Mouse (Mus musculus): ENCODE data around the gene Ydjc. TPM values are rescaled to one million over a fixed set of nuclear protein-coding genes. Genes with fewer than 3 reads are reported as not detected.
A peak's percentile ranks its signal among the peaks of the same experiment; 100 is the strongest.

Gene Ydjc
- total and polyA plus RNA-seq, 3 experiments: 54.3 to 70.9 (median 65.3) TPM

DNA sequence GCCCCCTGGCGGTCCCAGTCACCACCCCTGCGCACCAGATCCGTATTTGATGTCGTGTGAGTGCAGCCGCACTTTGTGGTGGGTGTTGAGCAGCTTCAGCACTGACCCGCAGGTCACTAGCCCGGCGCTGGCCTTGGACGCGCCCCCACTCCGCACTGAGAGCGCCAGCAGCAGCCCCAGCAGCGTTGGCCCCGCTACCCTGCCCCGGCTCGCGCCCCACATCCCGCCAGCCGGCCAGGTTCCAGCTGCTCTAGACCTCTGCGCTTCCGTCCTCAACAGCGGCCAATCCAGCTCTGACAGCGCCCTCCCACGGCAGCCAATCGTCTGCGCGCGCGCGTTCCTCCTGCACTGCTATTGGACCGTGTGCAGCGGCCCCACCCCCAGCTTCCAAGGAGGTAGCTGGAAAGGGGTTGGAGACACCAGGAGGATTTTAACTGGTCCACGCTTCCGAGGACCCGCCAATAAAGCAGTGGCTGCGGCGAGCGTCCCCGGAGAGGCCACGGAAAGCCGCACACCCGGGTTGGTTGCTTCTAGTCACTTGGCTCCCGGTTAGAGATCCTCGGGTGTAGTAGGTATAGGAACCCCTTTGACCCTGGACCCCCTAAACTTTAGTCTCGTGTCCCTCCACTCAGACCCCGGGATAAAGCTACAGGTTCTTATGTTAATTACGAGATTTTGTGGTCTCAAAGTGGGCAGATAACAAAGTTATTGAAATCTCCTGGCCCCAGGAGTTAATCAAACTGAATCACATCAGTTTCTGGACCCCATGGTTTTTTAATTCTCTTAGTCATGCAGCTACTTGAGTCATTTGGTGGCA is 12.1 kb upstream of the Ydjc start, which contains the start of gene Sdf2l1 (continued):
- peak in 1 of 2 experiments; percentile 50; a peak in 2 of 4 replicates for TF ChIP-seq CTCF (conservative IDR thresholded peaks at IDR 0.05 in 1 of 2, IDR thresholded peaks at IDR 0.05 in 1 of 2; ENCODE audit: low read depth in 2 of 2, low read length in 2 of 2)

GRCm38 (mm10) chr16:17132906-17133200 is 11.6 kb upstream of the Ydjc start:
- in situ Hi-C loops (cut with MboI; ENCODE audit: low pct_ligation_motif_present, low pct_unique_long_range_greater_than_20kb, low sequenced_read_pairs) (loop anchor here (5.0 kb wide), 2 partner anchors 69 to 149 kb away; partner anchors contain the start of gene Ube2l3), dilution Hi-C loops (cut with MboI; ENCODE audit: extremely low pct_ligation_motif_present, extremely low pct_unique_long_range_greater_than_20kb, low sequenced_read_pairs) (no loop called here)
- H3K4me2 ChIP-seq (ENCODE audit: insufficient read depth, low read depth, poor library complexity, severe bottlenecking): peak overlapping the region; percentile 82
- no peaks in the 10 kb centered on the region; the same call in 1 of the 2 replicates for H3K79me2 ChIP-seq (replicated peaks; ENCODE audit: control insufficient read depth, extremely low read depth, insufficient read depth, poor library complexity, severe bottlenecking)
- H3K27ac ChIP-seq (ENCODE audit: insufficient read depth, low read depth): no peak overlapping the region
- H3K9me3 ChIP-seq (replicated peaks; ENCODE audit: low read length): no peaks in the 10 kb centered on the region
- no peak for DNase-seq (ENCODE audit: extremely low read depth)
- H3K4me3 ChIP-seq (replicated peaks in 1 of 3; ENCODE audit: low read depth in 2 of 3, low read length in 2 of 3, poor library complexity in 1 of 3): peak overlapping the region; percentile 8 to 75 (median 53)
- H3K9ac ChIP-seq (ENCODE audit: insufficient read depth, low read depth): peak overlapping the region; percentile 61
- no peaks in the 10 kb centered on the region for H3K27me3 ChIP-seq (replicated peaks)
- TF ChIP-seq MEF2A (IDR thresholded peaks at IDR 0.05; ENCODE audit: borderline replicate concordance, low read depth, low read length): no peak
- TF ChIP-seq CHD1 (IDR thresholded peaks at IDR 0.05; ENCODE audit: low read depth, low read length): no peak
- peak; percentile 43; the same call in 1 of the 2 replicates for TF ChIP-seq NRF1 (IDR thresholded peaks at IDR 0.05; ENCODE audit: low read depth, low read length)
- TF ChIP-seq ZNF384 (IDR thresholded peaks at IDR 0.05; ENCODE audit: low read depth, low read length): no peak
- H3K4me1 ChIP-seq (ENCODE audit: control insufficient read depth in 1 of 2, insufficient read depth in 2 of 2): peaks cover 10 to 26% of the 10 kb centered on the region in 2 experiments
- peaks cover 0 to 14% of the 10 kb centered on the region in 2 experiments for H3K36me3 ChIP-seq (replicated peaks in 1 of 2; ENCODE audit: control insufficient read depth in 1 of 2, insufficient read depth in 1 of 2, low read length in 1 of 2)

- Histone ChIP-seq H3K9me3 (replicated peaks; ENCODE audit: low read length) (no peaks in the 10 kb centered on the region), H3K27ac (ENCODE audit: insufficient read depth, low read depth) (no peak overlapping the region), H3K4me2 (ENCODE audit: insufficient read depth, low read depth, poor library complexity, severe bottlenecking) (no peak overlapping the region), H3K36me3 (replicated peaks in 1 of 2; ENCODE audit: control insufficient read depth in 1 of 2, insufficient read depth in 1 of 2, low read length in 1 of 2) (peaks cover 0 to 16% of the 10 kb centered on the region in 2 experiments), H3K27me3 (replicated peaks) (no peaks in the 10 kb centered on the region), H3K79me2 (replicated peaks; ENCODE audit: control insufficient read depth, extremely low read depth, insufficient read depth, poor library complexity, severe bottlenecking) (no peaks in the 10 kb centered on the region), H3K4me1 (ENCODE audit: control insufficient read depth in 1 of 2, insufficient read depth in 2 of 2) (peaks cover 3 to 9% of the 10 kb centered on the region in 2 experiments), H3K9ac (ENCODE audit: insufficient read depth, low read depth) (no peak overlapping the region), H3K4me3 (replicated peaks in 1 of 3; ENCODE audit: low read depth in 2 of 3, low read length in 2 of 3, poor library complexity in 1 of 3) (no peak overlapping the region)
- TF ChIP-seq UBTF (IDR thresholded peaks at IDR 0.05; ENCODE audit: low read depth, low read length) (no peak), ELF1 (IDR thresholded peaks at IDR 0.05; ENCODE audit: low read depth, low read length) (no peak), ZNF384 (IDR thresholded peaks at IDR 0.05; ENCODE audit: low read depth, low read length) (no peak), PAX5 (IDR thresholded peaks at IDR 0.05; ENCODE audit: low read length) (no peak), CTCF (conservative IDR thresholded peaks at IDR 0.05 in 1 of 2, IDR thresholded peaks at IDR 0.05 in 1 of 2; ENCODE audit: low read depth in 2 of 2, low read length in 2 of 2) (no peak), MAFK (IDR thresholded peaks at IDR 0.05; ENCODE audit: insufficient replicate concordance, low read length) (no peak), MXI1 (IDR thresholded peaks at IDR 0.05; ENCODE audit: low read depth, low read length) (no peak), E2F4 (IDR thresholded peaks at IDR 0.05; ENCODE audit: insufficient replicate concordance, low read depth, low read length) (no peak), CHD2 (IDR thresholded peaks at IDR 0.05; ENCODE audit: low read length) (no peak), JUN (IDR thresholded peaks at IDR 0.05; ENCODE audit: insufficient read depth, low read depth, low read length) (no peak), BHLHE40 (IDR thresholded peaks at IDR 0.05; ENCODE audit: low read depth, low read length) (no peak), IRF4 (IDR thresholded peaks at IDR 0.05; ENCODE audit: low read depth, low read length) (no peak)
- in situ Hi-C loops (cut with MboI; ENCODE audit: low pct_ligation_motif_present, low pct_unique_long_range_greater_than_20kb, low sequenced_read_pairs) (no loop called here), dilution Hi-C loops (cut with MboI; ENCODE audit: extremely low pct_ligation_motif_present, extremely low pct_unique_long_range_greater_than_20kb, low sequenced_read_pairs) (no loop called here)
- DNase-seq (ENCODE audit: extremely low read depth): no peak
Measured at GRCm38 (mm10) chr16:17137355-17137754, 7.1 kb upstream of the Ydjc start.

All from CH12.LX (cell line).